Comparison of ENCODE assay signal across 8 mouse cellular contexts in genomic region chr5:136171363-136172341, GRCm38 (mm10). TPM values are rescaled to one million over a fixed set of nuclear protein-coding genes. Genes with fewer than 3 reads are reported as not detected.
DNase-seq lines count a peak whose midpoint lies in the region; ATAC-seq and TF ChIP-seq lines count a peak whose summit lies in the region.

No protein-coding gene starts in this region.

- H3K27ac ChIP-seq in bone marrow macrophage, adult 2 months (ENCODE audit: insufficient read depth, low read depth, low read length): peak overlapping the region; percentile 96
- H3K27ac ChIP-seq in hindbrain, embryonic 11.5 days (ENCODE audit: low read depth, low read length): no peak overlapping the region
- peak overlapping the region; percentile 83 for H3K27ac ChIP-seq in liver, embryonic 13.5 days
- no peak overlapping the region for H3K27ac ChIP-seq in neural tube, embryonic 12.5 days

- no peak overlapping the region; the same call in 1 of the 2 replicates for H3K9ac ChIP-seq in hindbrain, embryonic 11.5 days (ENCODE audit: low read depth, low read length)
- H3K9ac ChIP-seq in liver, embryonic 13.5 days: peak overlapping the region; percentile 73
- peak overlapping the region; percentile 73; the same call in 1 of the 2 replicates for H3K9ac ChIP-seq in neural tube, embryonic 12.5 days

- H3K4me1 ChIP-seq in bone marrow macrophage, adult 2 months (ENCODE audit: control insufficient read depth, insufficient read depth, low read length): peaks cover 35% of the 10 kb centered on the region
- 0 out of 2 replicates have a peak, but pooled peaks cover 3% of the 10 kb centered on the region for H3K4me1 ChIP-seq in hindbrain, embryonic 11.5 days (replicated peaks; ENCODE audit: control insufficient read depth, insufficient read depth, low read length)
- peaks cover 41% of the 10 kb centered on the region for H3K4me1 ChIP-seq in liver, embryonic 13.5 days (replicated peaks)
- peaks cover 10% of the 10 kb centered on the region for H3K4me1 ChIP-seq in neural tube, embryonic 12.5 days

- no peaks in the 10 kb centered on the region for H3K9me3 ChIP-seq in hindbrain, embryonic 11.5 days (ENCODE audit: control insufficient read depth, low read length)
- peaks cover 6% of the 10 kb centered on the region; the same call in 1 of the 2 replicates for H3K9me3 ChIP-seq in liver, embryonic 13.5 days (replicated peaks)
- peaks cover 7% of the 10 kb centered on the region; the same call in 1 of the 2 replicates for H3K9me3 ChIP-seq in neural tube, embryonic 12.5 days

- peak; percentile 34 to 48 for DNase-seq in spleen, postnatal 10 days (ENCODE audit: low spot score in 2 of 2)
- DNase-seq in spleen, adult 12 weeks (ENCODE audit: low spot score): no peak
- no peak for DNase-seq in hindbrain, embryonic 11.5 days (ENCODE audit: low spot score)
- DNase-seq in liver, embryonic 13.5 days: no peak
- DNase-seq in adrenal gland, adult 18-20 months (ENCODE audit: low spot score in 2 of 2): no peak

- TF ChIP-seq POLR2A in bone marrow macrophage, adult 2 months (IDR thresholded peaks at IDR 0.05; ENCODE audit: borderline replicate concordance, low read depth, low read length): 0 out of 2 replicates have a peak, but pooled peaks have one; percentile 21

- no peak for TF ChIP-seq CTCF in bone marrow macrophage, adult 2 months (IDR thresholded peaks at IDR 0.05; ENCODE audit: low read depth, low read length)

- ATAC-seq in hindbrain, embryonic 11.5 days (ENCODE audit: low FRiP score): no peak
- ATAC-seq in liver, embryonic 13.5 days (ENCODE audit: low read depth): peak; percentile 21
- no peak for ATAC-seq in neural tube, embryonic 12.5 days (ENCODE audit: low FRiP score, low read depth)
- no peak for ATAC-seq in cerebellum, adult (ENCODE audit: insufficient number of reproducible peaks, low FRiP score, low TSS enrichment)

- no peaks in the 10 kb centered on the region for H3K36me3 ChIP-seq in hindbrain, embryonic 11.5 days (ENCODE audit: control insufficient read depth, insufficient read depth, low read length)
- peaks cover 9% of the 10 kb centered on the region; the same call in 1 of the 2 replicates for H3K36me3 ChIP-seq in liver, embryonic 13.5 days
- H3K36me3 ChIP-seq in neural tube, embryonic 12.5 days: peaks cover 4% of the 10 kb centered on the region; the same call in 1 of the 2 replicates

- no peaks in the 10 kb centered on the region; the same call in 1 of the 2 replicates for H3K27me3 ChIP-seq in hindbrain, embryonic 11.5 days (ENCODE audit: control insufficient read depth, insufficient read depth, low read length)
- H3K27me3 ChIP-seq in liver, embryonic 13.5 days: no peaks in the 10 kb centered on the region
- no peaks in the 10 kb centered on the region for H3K27me3 ChIP-seq in neural tube, embryonic 12.5 days (replicated peaks)

- WGBS in hindbrain, embryonic 11.5 days: 43% methylated on average over 17 of the region's 17 CpGs
- WGBS in liver, embryonic 13.5 days (ENCODE audit: insufficient replicate concordance): 17% methylated on average over 17 of the region's 17 CpGs
- WGBS in neural tube, embryonic 12.5 days: 41% methylated on average over 17 of the region's 17 CpGs

- peak overlapping the region; percentile 71 for H3K4me3 ChIP-seq in bone marrow macrophage, adult 2 months (ENCODE audit: insufficient read depth, low read length)
- peak overlapping the region; percentile 34 for H3K4me3 ChIP-seq in hindbrain, embryonic 11.5 days (ENCODE audit: low read depth, low read length)
- H3K4me3 ChIP-seq in liver, embryonic 13.5 days (replicated peaks): peak overlapping the region; percentile 66
- peak overlapping the region; percentile 59 for H3K4me3 ChIP-seq in neural tube, embryonic 12.5 days

- peak overlapping the region; percentile 82 for H3K4me2 ChIP-seq in hindbrain, embryonic 11.5 days (replicated peaks; ENCODE audit: low read depth, low read length)
- H3K4me2 ChIP-seq in liver, embryonic 13.5 days: peak overlapping the region; percentile 92
- H3K4me2 ChIP-seq in neural tube, embryonic 12.5 days (replicated peaks): peak overlapping the region; percentile 97

RNA-seq across cellular contexts. Expression of gene Orai2, which starts 1.1 kb away (rescaled TPM):
- 18.1 and 20.2 TPM in 2 replicates for polyA plus RNA-seq in bone marrow macrophage, adult 2 months (2012; ENCODE audit: insufficient read depth, insufficient read length, missing spikeins)
- 8.2 and 8.3 TPM in 2 replicates for polyA plus RNA-seq in hindbrain, embryonic 11.5 days (2014; fragmentation: Nextera tagmentation; extraction: Ambion mirVana)
- 3.8 and 3.9 TPM in 2 replicates for polyA plus RNA-seq in liver, embryonic 13.5 days (2015; fragmentation: Nextera tagmentation; extraction: Ambion mirVana)
- polyA plus RNA-seq in neural tube, embryonic 12.5 days (2016; fragmentation: Nextera tagmentation; extraction: Ambion mirVana): 18.6 and 18.9 TPM in 2 replicates
- 1 to 10 TPM; 2.7 to 3.4 TPM for total RNA-seq in adrenal gland, adult 18-20 months (2021)

RNA-seq across cellular contexts. Expression of gene Prkrip1, which starts 27.1 kb away (rescaled TPM):
- polyA plus RNA-seq in bone marrow macrophage, adult 2 months (2012; ENCODE audit: insufficient read depth, insufficient read length, missing spikeins): 22.7 and 39.2 TPM in 2 replicates
- polyA plus RNA-seq in hindbrain, embryonic 11.5 days (2014; fragmentation: Nextera tagmentation; extraction: Ambion mirVana): 86.1 and 87.6 TPM in 2 replicates
- polyA plus RNA-seq in liver, embryonic 13.5 days (2015; fragmentation: Nextera tagmentation; extraction: Ambion mirVana): 34.5 and 42.8 TPM in 2 replicates
- polyA plus RNA-seq in neural tube, embryonic 12.5 days (2016; fragmentation: Nextera tagmentation; extraction: Ambion mirVana): 65.1 and 78.9 TPM in 2 replicates
- 10 to 100 TPM; 38.7 to 48.9 TPM for total RNA-seq in adrenal gland, adult 18-20 months (2021)

RNA-seq across cellular contexts. Expression of gene Alkbh4, which starts 35.7 kb away (rescaled TPM):
- polyA plus RNA-seq in bone marrow macrophage, adult 2 months (2012; ENCODE audit: insufficient read depth, insufficient read length, missing spikeins): 9.6 and 10.4 TPM in 2 replicates
- polyA plus RNA-seq in hindbrain, embryonic 11.5 days (2014; fragmentation: Nextera tagmentation; extraction: Ambion mirVana): 18.8 and 20.3 TPM in 2 replicates
- polyA plus RNA-seq in liver, embryonic 13.5 days (2015; fragmentation: Nextera tagmentation; extraction: Ambion mirVana): 15.2 and 15.5 TPM in 2 replicates
- 23.8 and 24.6 TPM in 2 replicates for polyA plus RNA-seq in neural tube, embryonic 12.5 days (2016; fragmentation: Nextera tagmentation; extraction: Ambion mirVana)
- 1 to 10 TPM; 8.3 to 8.5 TPM for total RNA-seq in adrenal gland, adult 18-20 months (2021)

RNA-seq across cellular contexts. Expression of gene Lrwd1, which starts 35.8 kb away (rescaled TPM):
- 30.5 and 36.4 TPM in 2 replicates for polyA plus RNA-seq in bone marrow macrophage, adult 2 months (2012; ENCODE audit: insufficient read depth, insufficient read length, missing spikeins)
- polyA plus RNA-seq in hindbrain, embryonic 11.5 days (2014; fragmentation: Nextera tagmentation; extraction: Ambion mirVana): 34.7 and 37.5 TPM in 2 replicates
- 44.9 and 46.4 TPM in 2 replicates for polyA plus RNA-seq in liver, embryonic 13.5 days (2015; fragmentation: Nextera tagmentation; extraction: Ambion mirVana)
- polyA plus RNA-seq in neural tube, embryonic 12.5 days (2016; fragmentation: Nextera tagmentation; extraction: Ambion mirVana): 37.6 and 37.7 TPM in 2 replicates
- total RNA-seq in adrenal gland, adult 18-20 months (2021): 10 to 100 TPM; 11.0 to 11.4 TPM

RNA-seq across cellular contexts. Expression of gene Polr2j, which starts 55.2 kb away (rescaled TPM):
- polyA plus RNA-seq in bone marrow macrophage, adult 2 months (2012; ENCODE audit: insufficient read depth, insufficient read length, missing spikeins): 82.8 and 86.7 TPM in 2 replicates
- polyA plus RNA-seq in hindbrain, embryonic 11.5 days (2014; fragmentation: Nextera tagmentation; extraction: Ambion mirVana): 238 and 247 TPM in 2 replicates
- polyA plus RNA-seq in liver, embryonic 13.5 days (2015; fragmentation: Nextera tagmentation; extraction: Ambion mirVana): 171 and 189 TPM in 2 replicates
- 234 and 249 TPM in 2 replicates for polyA plus RNA-seq in neural tube, embryonic 12.5 days (2016; fragmentation: Nextera tagmentation; extraction: Ambion mirVana)
- total RNA-seq in adrenal gland, adult 18-20 months (2021): 10 to 100 TPM; 70.3 to 78.0 TPM

Comparison
In these comparisons a context has a peak if more than half of its experiments do, and no peak if none do; other contexts are left out.
1. DNase-seq: peak in spleen, postnatal 10 days (2 of 2); none in spleen, adult 12 weeks (single experiment), hindbrain, embryonic 11.5 days (single experiment), liver, embryonic 13.5 days (single experiment) and adrenal gland, adult 18-20 months (0 of 2).
2. H3K27ac ChIP-seq: peak in bone marrow macrophage, adult 2 months (single experiment) and liver, embryonic 13.5 days (single experiment); none in hindbrain, embryonic 11.5 days (single experiment) and neural tube, embryonic 12.5 days (single experiment).
3. Peak in every context shown above with its lines, with median percentiles within 50 percentile points of each other: H3K4me3 ChIP-seq and H3K4me2 ChIP-seq.